Mouse (Mus musculus): ENCODE measurements around the gene Tbc1d22a.

- no peak for TF ChIP-seq E2F4 (IDR thresholded peaks at IDR 0.05; ENCODE audit: insufficient read depth)
- no peak for TF ChIP-seq POLR2A (IDR thresholded peaks at IDR 0.05; ENCODE audit: insufficient read length, low read depth)
- TF ChIP-seq MYOG (IDR thresholded peaks at IDR 0.05; ENCODE audit: control insufficient read depth in 1 of 3, insufficient read depth in 1 of 3, insufficient read length in 2 of 3, low read depth in 2 of 3) = no peak
- TF ChIP-seq POLR2AphosphoS2 (IDR thresholded peaks at IDR 0.05; ENCODE audit: insufficient read length, low read depth) = no peak
- TF ChIP-seq TCF12 (IDR thresholded peaks at IDR 0.05; ENCODE audit: insufficient read depth, poor library complexity, severe bottlenecking) = no peak
Observed at GRCm38 (mm10) chr15:86256201-86256600, 41.9 kb downstream of the Tbc1d22a start.
